Mouse (Mus musculus) limb, embryonic 13.5 days (tissue): ENCODE results near the gene Xrcc1. TPM values are rescaled to one million over a fixed set of nuclear protein-coding genes. Genes with fewer than 3 reads are reported as not detected.
A peak's percentile ranks its signal among the peaks of the same experiment; 100 is the strongest.

Experiments used
- ATAC-seq: fragments of 200-750 bp; cut with Nextera tagmentation; 2 replicates; pipeline ENCODE4 v1.8.0; 2017; ENCODE audit warnings: low read depth, moderate number of reproducible peaks, moderate TSS enrichment; ENCODE audit not compliant: low FRiP score
- H3K27ac ChIP-seq: fragments of 300-500 bp; sonication (generic); 2 replicates; pipeline ENCODE4 v1.5.1; 2015; ENCODE audit warnings: inconsistent platforms, mild to moderate bottlenecking, moderate library complexity
- H3K27me3 ChIP-seq: fragments of 300-500 bp; sonication (generic); 2 replicates; pipeline ENCODE4 v1.6.1; 2015; ENCODE audit warnings: mild to moderate bottlenecking, inconsistent platforms
- H3K36me3 ChIP-seq: fragments of 300-500 bp; sonication (generic); 2 replicates; pipeline ENCODE4 v1.6.1; 2015; ENCODE audit warnings: inconsistent platforms, mild to moderate bottlenecking, moderate library complexity
- H3K4me1 ChIP-seq: fragments of 300-500 bp; sonication (generic); 2 replicates; pipeline ENCODE4 v1.6.1; 2015; ENCODE audit warnings: inconsistent platforms
- H3K4me2 ChIP-seq: fragments of 300-500 bp; sonication (generic); replicated peaks from 2 replicates; pipeline ENCODE4 v1.6.1; 2015; ENCODE audit warnings: inconsistent platforms, mild to moderate bottlenecking, moderate library complexity
- H3K4me3 ChIP-seq: fragments of 300-500 bp; sonication (generic); 2 replicates; pipeline ENCODE4 v1.5.1; 2015; ENCODE audit warnings: moderate library complexity, mild to moderate bottlenecking, inconsistent platforms
- H3K9ac ChIP-seq: fragments of 300-500 bp; sonication (generic); 2 replicates; pipeline ENCODE4 v1.6.1; 2015; ENCODE audit warnings: mild to moderate bottlenecking, inconsistent platforms
- H3K9me3 ChIP-seq: fragments of 300-500 bp; sonication (generic); 2 replicates; pipeline ENCODE4 v1.6.1; 2016; ENCODE audit warnings: inconsistent platforms
- WGBS: fragments of 180-500 bp; shearing (Covaris S2); methylation state at CpG from one replicate; pipeline ENCODE4 v1.1.7; 2015; 5-methylcytosine and 5-hydroxymethylcytosine counted together
- polyA plus RNA-seq: library from polyadenylated mRNA; unstranded; fragments of >200 nt; fragmentation: Nextera tagmentation; extraction: Ambion mirVana; gene quantifications from 2 replicates; pipeline ENCODE4 v1.2.1, GENCODE M21; 2015

The Xrcc1 gene
- polyA plus RNA-seq, 1 experiment from 2014 or later, result 125 TPM

GRCm38 (mm10) chr7:24530062-24530931 is 15.8 kb upstream of the Xrcc1 start, which contains the start of gene Irgq:
Gene Irgq, plus strand, starts transcription at chr7:24530689.
- WGBS, result under 1% methylated on average over 44 of the region's 44 CpGs
- Histone ChIP-seq H3K4me3 (peak within 1 kb of the TSS; percentile 67), H3K4me2 (peak within 1 kb of the TSS; percentile 96), H3K27ac (peak within 1 kb of the TSS; percentile 83), H3K27me3 (peaks cover 15% of the 10 kb centered on the region), H3K36me3 (peaks cover 23% of the 10 kb centered on the region), H3K4me1 (peaks cover 48% of the 10 kb centered on the region), H3K9ac (peak within 1 kb of the TSS; percentile 87), H3K9me3 (no peaks in the 10 kb centered on the region)
- ATAC-seq, result peak; percentile 95

- peak; percentile 37; the same call in 1 of the 2 replicates for ATAC-seq
- Histone ChIP-seq H3K27me3 (peaks cover 15% of the 10 kb centered on the region), H3K4me1 (peaks cover 41% of the 10 kb centered on the region), H3K36me3 (peaks cover 34% of the 10 kb centered on the region), H3K27ac (peak overlapping the region; percentile 83), H3K4me2 (peak overlapping the region; percentile 96), H3K4me3 (peak overlapping the region; percentile 67), H3K9ac (peak overlapping the region; percentile 87), H3K9me3 (no peaks in the 10 kb centered on the region)
- under 1% methylated on average over 43 of the region's 43 CpGs for WGBS
Measured at GRCm38 (mm10) chr7:24531211-24531971, 14.7 kb upstream of the Xrcc1 start.

DNA sequence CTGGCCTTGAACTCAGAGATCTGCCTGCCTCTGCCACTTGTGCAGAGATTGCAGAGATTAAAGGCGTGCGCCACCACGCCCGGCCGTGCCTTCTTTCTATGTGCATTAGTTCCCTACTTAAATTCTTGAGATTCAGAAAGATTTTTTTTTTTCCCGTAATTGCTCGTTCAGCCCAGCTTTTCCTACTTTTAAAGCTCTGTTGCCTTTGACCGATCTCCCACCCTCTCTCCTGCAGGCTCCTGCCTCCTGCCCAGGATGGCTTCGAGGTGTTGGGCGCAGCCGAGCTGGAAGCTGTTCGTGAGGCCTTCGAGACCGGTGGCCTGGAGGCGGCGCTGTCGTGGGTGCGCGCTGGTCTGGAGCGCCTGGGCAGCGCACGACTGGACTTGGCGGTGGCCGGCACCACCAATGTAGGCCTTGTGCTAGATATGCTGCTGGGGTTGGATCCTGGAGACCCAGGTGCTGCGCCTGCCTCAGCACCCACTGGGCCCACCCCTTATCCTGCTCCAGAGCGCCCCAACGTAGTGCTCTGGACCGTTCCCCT is 13.0 kb upstream of the Xrcc1 start:
- Histone ChIP-seq H3K9me3 (no peaks in the 10 kb centered on the region), H3K27me3 (peaks cover 15% of the 10 kb centered on the region), H3K4me1 (peaks cover 39% of the 10 kb centered on the region), H3K4me3 (0 out of 2 replicates have a peak overlapping the region, but pooled peaks have one; percentile 14), H3K27ac (no peak overlapping the region), H3K36me3 (peaks cover 39% of the 10 kb centered on the region), H3K9ac (no peak overlapping the region), H3K4me2 (no peak overlapping the region)
- WGBS, result 74% methylated on average over 28 of the region's 28 CpGs
- no peak for ATAC-seq

- Histone ChIP-seq H3K36me3 (peaks cover 41% of the 10 kb centered on the region), H3K4me1 (peaks cover 39% of the 10 kb centered on the region), H3K27ac (no peak overlapping the region), H3K4me3 (peak overlapping the region; percentile 14; the same call in 1 of the 2 replicates), H3K27me3 (peaks cover 15% of the 10 kb centered on the region), H3K4me2 (peak overlapping the region; percentile 31; the same call in 1 of the 2 replicates), H3K9me3 (0 out of 2 replicates have a peak, but pooled peaks cover under 1% of the 10 kb centered on the region), H3K9ac (peak overlapping the region; percentile 43)
- ATAC-seq, result no peak
- 20% methylated on average over 41 of the region's 42 CpGs for WGBS
Measured at GRCm38 (mm10) chr7:24533806-24534205, 12.3 kb upstream of the Xrcc1 start.

- Histone ChIP-seq H3K9ac (peak overlapping the region; percentile 43), H3K9me3 (0 out of 2 replicates have a peak, but pooled peaks cover 3% of the 10 kb centered on the region), H3K4me2 (peak overlapping the region; percentile 31; the same call in 1 of the 2 replicates), H3K4me3 (peak overlapping the region; percentile 14; the same call in 1 of the 2 replicates), H3K36me3 (peaks cover 42% of the 10 kb centered on the region), H3K27me3 (peaks cover 15% of the 10 kb centered on the region), H3K27ac (no peak overlapping the region), H3K4me1 (peaks cover 37% of the 10 kb centered on the region)
- 29% methylated on average over 19 of the region's 19 CpGs for WGBS
- no peak for ATAC-seq
Measured at GRCm38 (mm10) chr7:24534301-24534700, 11.8 kb upstream of the Xrcc1 start.

DNA sequence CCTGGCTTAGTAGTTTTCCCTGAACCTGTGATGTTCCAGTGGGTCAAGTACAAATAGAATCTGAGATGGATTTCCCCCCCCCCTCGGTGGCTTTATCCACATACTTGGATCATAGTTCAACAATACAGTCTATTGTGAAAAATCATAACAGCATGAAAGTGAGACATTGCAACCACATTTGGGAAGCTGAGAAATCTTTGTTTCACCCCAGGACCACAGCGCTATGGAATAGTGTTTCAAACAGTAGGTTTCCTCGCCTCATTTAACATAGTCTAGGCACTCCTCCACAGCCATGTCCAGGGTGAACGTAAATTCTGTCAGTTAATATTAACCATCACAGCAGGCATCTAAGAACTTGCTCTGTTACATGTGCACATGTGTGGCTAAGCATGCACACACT is 9.0 kb upstream of the Xrcc1 start:
- H3K27me3 ChIP-seq, result peaks cover 15% of the 10 kb centered on the region
- H3K4me2 ChIP-seq, result no peak overlapping the region
- H3K36me3 ChIP-seq, result peaks cover 42% of the 10 kb centered on the region
- 0 out of 2 replicates have a peak, but pooled peaks cover 3% of the 10 kb centered on the region for H3K9me3 ChIP-seq
- no peak overlapping the region for H3K4me3 ChIP-seq
- peaks cover 26% of the 10 kb centered on the region for H3K4me1 ChIP-seq
- no peak for ATAC-seq
- WGBS, result 75% methylated on average over 4 of the region's 4 CpGs
- no peak overlapping the region for H3K27ac ChIP-seq
- H3K9ac ChIP-seq, result no peak overlapping the region

DNA sequence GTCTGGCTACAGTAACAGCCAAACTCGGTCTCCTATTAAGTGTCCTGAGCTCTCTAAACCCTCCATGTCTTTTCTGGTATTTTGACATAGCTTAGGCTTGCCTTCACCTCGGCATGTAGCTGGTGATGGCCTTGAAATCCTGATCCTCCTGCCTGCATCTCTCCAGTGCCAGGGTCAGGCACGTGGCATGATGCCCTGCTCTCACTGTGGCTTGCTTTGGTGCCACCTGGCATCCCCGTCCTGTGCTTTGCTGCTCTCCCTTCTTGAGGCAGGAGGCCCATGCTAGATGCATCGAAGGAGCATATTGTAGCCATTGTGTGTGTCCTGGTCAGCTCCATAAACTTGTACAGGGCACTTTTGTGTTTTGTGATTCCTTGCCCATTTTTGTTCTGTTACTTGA is 8.5 kb upstream of the Xrcc1 start:
- WGBS, result 74% methylated on average over 5 of the region's 5 CpGs
- no peak overlapping the region for H3K27ac ChIP-seq
- H3K36me3 ChIP-seq, result peaks cover 42% of the 10 kb centered on the region
- peaks cover 15% of the 10 kb centered on the region for H3K27me3 ChIP-seq
- peaks cover 21% of the 10 kb centered on the region for H3K4me1 ChIP-seq
- no peak overlapping the region for H3K4me3 ChIP-seq
- ATAC-seq, result no peak
- H3K9me3 ChIP-seq, result 0 out of 2 replicates have a peak, but pooled peaks cover 3% of the 10 kb centered on the region
- H3K9ac ChIP-seq, result no peak overlapping the region
- H3K4me2 ChIP-seq, result no peak overlapping the region

DNA sequence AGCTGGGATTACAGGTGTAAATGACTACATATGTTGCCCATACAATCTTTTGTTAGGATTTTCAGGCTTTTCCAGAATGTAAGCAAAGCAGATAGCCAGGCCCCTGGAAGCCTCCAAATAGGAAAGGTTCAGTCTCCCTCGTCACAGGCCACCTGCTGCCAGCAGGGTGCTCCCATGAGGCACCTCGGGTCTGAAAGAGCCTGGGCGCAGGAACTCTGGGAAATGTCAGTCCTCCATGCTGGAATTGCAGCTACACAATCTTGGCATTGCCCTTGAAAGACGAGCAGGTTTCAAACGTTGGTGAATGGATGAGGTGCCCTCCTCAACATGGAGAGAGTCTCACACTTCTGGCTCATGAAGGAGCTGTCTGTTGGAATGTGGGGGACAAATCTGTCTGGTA is 7.9 kb upstream of the Xrcc1 start:
- Histone ChIP-seq H3K36me3 (peaks cover 39% of the 10 kb centered on the region), H3K4me1 (peaks cover 20% of the 10 kb centered on the region), H3K27me3 (peaks cover 13% of the 10 kb centered on the region), H3K9me3 (0 out of 2 replicates have a peak, but pooled peaks cover 3% of the 10 kb centered on the region), H3K27ac (no peak overlapping the region), H3K4me3 (no peak overlapping the region), H3K9ac (no peak overlapping the region), H3K4me2 (no peak overlapping the region)
- WGBS, result 39% methylated on average over 5 of the region's 5 CpGs
- ATAC-seq, result no peak

DNA sequence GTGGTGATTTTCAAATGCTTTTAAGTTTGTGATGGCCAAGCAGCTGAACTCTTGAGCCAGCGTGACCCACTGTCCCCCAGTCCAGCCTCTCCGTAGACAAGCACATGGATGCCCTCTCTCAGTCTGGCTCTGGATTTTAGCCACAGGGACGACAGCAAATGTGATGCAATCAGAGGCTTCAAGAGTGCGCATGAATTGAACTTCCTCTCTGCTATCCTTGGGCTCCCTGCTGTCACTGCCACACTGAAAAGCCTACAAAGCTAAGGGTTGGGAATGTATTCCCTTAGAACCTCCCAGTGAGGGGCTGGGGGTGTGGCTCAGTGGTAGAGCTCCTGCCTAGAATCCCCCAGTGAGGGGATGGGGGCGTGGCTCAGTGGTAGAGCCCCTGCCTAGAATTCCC is 7.4 kb upstream of the Xrcc1 start:
- Histone ChIP-seq H3K27me3 (peaks cover 7% of the 10 kb centered on the region), H3K36me3 (peaks cover 34% of the 10 kb centered on the region), H3K9ac (no peak overlapping the region), H3K4me3 (no peak overlapping the region), H3K27ac (no peak overlapping the region), H3K4me1 (peaks cover 14% of the 10 kb centered on the region), H3K4me2 (no peak overlapping the region), H3K9me3 (0 out of 2 replicates have a peak, but pooled peaks cover 3% of the 10 kb centered on the region)
- 81% methylated on average over 5 of the region's 5 CpGs for WGBS
- ATAC-seq, result no peak

- Histone ChIP-seq H3K9me3 (0 out of 2 replicates have a peak, but pooled peaks cover 3% of the 10 kb centered on the region), H3K4me2 (no peak overlapping the region), H3K27ac (no peak overlapping the region), H3K4me3 (no peak overlapping the region), H3K36me3 (peaks cover 24% of the 10 kb centered on the region), H3K9ac (no peak overlapping the region), H3K4me1 (0 out of 2 replicates have a peak, but pooled peaks cover 5% of the 10 kb centered on the region), H3K27me3 (no peaks in the 10 kb centered on the region)
- no peak for ATAC-seq
- WGBS, result 94% methylated on average over 4 of the region's 4 CpGs
Measured at GRCm38 (mm10) chr7:24539686-24540085, 6.4 kb upstream of the Xrcc1 start.

- Histone ChIP-seq H3K4me3 (no peak overlapping the region), H3K9ac (no peak overlapping the region), H3K36me3 (peaks cover 15% of the 10 kb centered on the region), H3K27ac (no peak overlapping the region), H3K4me2 (no peak overlapping the region), H3K9me3 (no peaks in the 10 kb centered on the region), H3K27me3 (no peaks in the 10 kb centered on the region), H3K4me1 (peaks cover 20% of the 10 kb centered on the region)
- 77% methylated on average over 2 of the region's 2 CpGs for WGBS
- no peak for ATAC-seq
Measured at GRCm38 (mm10) chr7:24544506-24544905, 1.6 kb upstream of the Xrcc1 start.
